Mouse (Mus musculus): ENCODE results near the gene Cog4. TPM values are rescaled to one million over a fixed set of nuclear protein-coding genes. Genes with fewer than 3 reads are reported as not detected.
"Not testable (repeated sequence)": the region's sequence is repeated elsewhere in the genome, so short reads cannot be mapped to it uniquely, and the experiment has no call there.

Gene Cog4
- total RNA-seq, 2 experiments from 2014 or later = 74.3 to 78.3 TPM

DNA sequence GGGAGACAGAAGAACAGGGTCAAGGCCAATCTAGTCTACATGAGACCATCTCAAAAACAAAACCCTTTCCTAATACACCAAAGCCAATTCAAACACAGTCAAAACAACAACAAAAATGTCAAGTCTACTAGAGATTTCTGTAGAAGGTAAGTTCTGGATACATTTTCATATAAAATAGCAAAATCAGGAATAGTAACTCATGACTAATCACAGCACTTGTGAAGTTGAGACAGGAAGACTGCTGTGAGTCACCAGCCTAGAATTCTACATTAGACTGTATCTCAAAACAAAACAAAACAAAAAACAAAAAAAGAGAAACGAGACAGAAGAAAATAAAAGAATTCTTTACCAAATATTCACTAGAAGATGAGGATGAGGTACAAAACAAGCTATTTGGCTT is 21.5 kb upstream of the Cog4 start:
- intact Hi-C loops (cut with DNase I) = no loop called here

DNA sequence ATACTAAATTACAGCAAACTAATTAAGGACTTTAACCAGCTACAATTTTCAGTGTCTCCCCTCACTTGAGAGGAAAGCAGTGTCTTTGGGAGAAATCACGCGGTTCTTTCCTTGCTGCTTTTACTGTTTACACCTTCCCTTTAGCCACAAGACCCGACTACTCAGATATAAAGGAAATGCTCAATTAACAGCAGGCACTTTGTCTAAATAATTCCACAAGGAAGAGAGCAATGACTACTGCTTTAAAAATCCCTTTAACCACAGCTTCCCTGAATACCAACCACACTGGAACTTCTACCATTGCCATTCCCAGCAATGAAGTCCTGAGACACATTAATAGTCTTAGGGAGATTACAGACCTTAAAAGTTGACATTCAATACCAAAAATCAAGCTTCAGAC is 17.9 kb upstream of the Cog4 start:
- DNase-seq = no peak
- intact Hi-C loops (cut with DNase I) = no loop called here

More for the DNA sequence above, 21.5 kb upstream of the Cog4 start:
- DNase-seq = no peak

DNA sequence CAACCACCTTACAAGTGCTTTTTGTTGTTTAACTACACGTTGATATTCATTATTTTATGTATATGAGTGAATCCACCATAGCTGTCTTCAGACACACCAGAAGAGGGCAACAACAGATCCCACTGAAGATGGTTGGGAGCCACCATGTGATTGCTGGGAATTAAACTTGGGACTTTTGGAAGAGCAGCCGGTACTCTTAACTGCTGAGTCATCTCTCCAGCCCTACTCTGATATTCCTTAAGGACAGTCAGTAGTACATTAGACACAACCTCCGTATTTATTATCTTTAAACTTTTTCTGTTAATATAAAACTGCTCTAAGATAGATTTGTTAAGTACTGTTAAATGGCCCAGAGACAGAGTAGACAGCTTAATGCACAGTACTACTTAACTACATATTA is 14.4 kb upstream of the Cog4 start:
- intact Hi-C loops (cut with DNase I) = loop anchor here (10.0 kb wide), 1 partner anchor 187 kb away; no protein-coding TSS in a partner anchor
- no peak for DNase-seq

DNA sequence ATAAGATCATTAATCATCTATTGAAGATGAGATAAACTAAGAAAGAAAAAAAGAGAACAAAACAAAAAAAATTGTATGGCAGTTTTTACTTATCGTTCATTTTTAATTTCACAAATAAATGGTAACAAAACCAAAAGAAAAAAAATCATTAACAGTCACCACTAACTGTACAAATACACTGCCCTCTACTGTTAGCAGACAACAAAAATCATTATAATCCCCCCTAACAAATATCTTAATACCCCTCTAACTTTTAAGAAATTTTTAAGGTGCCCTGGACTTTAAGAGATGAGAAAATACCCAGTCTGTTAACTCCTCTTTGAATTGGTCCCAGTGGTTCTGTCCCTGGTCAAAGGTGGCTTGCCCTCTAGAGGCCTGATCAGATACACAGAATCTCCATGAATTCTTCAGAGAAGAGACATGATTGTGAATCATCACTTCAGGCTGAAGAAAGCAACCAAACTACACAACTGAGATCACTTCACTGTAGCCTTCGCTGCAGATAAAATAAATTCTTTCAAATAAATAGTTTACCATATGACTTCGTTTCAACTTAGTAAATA is 4.3 kb upstream of the Cog4 start:
- intact Hi-C loops (cut with DNase I) = loop anchor here (2.0 kb wide), 1 partner anchor 91 kb away; no protein-coding TSS in a partner anchor
- DNase-seq = no peak

DNA sequence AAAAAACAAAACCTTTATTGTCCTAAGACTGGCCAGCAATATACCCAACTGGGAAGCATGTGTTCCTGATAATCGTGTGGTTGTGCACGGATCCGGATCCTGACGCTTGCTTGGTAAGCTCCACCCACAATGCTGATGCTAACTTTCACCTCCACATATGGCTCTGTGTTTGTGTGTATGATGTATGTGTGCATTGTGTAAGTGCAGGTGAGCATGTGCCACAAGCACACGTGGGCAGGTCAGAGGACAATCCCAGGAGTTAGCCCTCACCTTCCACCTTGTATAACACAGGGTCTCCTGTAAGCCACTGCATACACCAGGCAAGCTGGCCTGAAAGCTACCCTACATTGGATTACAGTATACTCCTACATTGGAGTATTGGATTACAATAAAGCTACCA is 3.2 kb upstream of the Cog4 start:
- DNase-seq = no peak
- intact Hi-C loops (cut with DNase I) = loop anchor here (2.0 kb wide), 1 partner anchor 92 kb away; no protein-coding TSS in a partner anchor

DNA sequence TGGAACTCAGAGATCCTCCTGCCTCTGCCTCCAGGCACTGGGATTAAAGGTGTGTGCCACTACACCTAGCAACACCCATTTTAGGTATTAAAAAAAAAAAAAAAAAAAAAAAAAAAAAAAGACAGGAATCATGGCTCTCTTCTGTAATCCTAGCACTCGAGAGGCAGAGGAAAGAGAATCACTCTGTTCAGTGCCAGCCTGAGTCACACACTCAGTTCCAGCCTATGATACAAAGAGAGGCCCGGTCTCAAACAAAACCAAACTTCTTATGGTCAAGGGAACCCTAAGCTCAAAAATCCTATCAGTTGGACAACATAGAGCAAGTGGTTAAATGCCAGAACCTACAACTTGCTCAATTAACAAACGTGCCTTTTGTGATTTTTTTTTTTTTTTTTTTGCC is 1.5 kb upstream of the Cog4 start:
- DNase-seq = no peak
- intact Hi-C loops (cut with DNase I) = loop anchor here (5.0 kb wide), 1 partner anchor 247 kb away; the partner anchor contains the start of genes Clec18a and Pdpr

DNA sequence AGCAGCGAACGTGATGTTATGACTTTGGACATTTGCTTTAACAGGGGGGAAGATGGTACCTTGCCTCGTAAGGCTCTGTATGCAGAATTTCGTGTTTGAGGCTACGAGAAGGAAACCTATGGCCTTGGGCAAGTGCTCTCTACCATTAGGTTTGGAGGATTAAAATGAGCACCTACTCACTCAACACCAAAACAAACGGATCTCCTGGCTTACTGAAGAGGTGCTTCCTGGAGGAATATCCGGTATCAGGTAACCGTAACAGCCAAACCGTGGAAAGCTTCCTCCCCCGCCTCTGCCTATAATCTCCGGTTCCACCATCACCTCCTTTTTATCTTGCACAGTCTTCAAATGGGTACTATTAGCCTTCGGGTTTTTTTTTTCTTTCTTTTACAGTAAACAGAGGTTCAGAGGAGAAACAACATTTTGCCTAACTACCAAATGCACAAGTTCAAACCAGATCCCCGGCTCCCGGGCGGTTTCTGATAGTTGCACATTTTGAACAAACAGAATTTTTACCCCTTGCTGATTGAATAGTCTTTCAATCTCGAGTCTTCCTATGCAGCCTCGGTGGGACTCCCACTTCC is 487 bp upstream of the Cog4 start:
- DNase-seq = peak in 1 of 2 experiments; percentile 3
- intact Hi-C loops (cut with DNase I) = loop anchor here (5.0 kb wide), 1 partner anchor 246 kb away; the partner anchor contains the start of genes Clec18a and Pdpr

DNA sequence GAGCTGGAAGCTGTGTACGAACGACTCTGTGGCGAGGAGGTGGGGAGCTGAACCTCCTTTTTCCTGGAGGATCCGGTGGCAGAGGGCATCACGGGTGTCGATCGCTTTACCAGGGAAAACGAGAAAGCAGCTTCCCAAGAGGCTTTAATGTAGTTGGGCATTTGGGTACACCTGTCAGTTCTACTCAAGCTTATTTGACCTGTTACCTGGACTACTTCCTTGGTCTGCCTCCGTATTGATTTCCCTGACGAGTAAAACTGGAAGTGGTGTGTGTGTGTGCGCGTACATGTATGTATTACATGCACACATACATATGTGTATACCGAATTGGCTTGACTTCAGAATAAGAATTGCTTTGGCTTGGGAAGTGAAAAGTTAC is 760 bp downstream of the Cog4 start:
- no peak for DNase-seq
- intact Hi-C loops (cut with DNase I) = loop anchor here (5.0 kb wide), 1 partner anchor 245 kb away; the partner anchor contains the start of genes Clec18a and Pdpr

DNA sequence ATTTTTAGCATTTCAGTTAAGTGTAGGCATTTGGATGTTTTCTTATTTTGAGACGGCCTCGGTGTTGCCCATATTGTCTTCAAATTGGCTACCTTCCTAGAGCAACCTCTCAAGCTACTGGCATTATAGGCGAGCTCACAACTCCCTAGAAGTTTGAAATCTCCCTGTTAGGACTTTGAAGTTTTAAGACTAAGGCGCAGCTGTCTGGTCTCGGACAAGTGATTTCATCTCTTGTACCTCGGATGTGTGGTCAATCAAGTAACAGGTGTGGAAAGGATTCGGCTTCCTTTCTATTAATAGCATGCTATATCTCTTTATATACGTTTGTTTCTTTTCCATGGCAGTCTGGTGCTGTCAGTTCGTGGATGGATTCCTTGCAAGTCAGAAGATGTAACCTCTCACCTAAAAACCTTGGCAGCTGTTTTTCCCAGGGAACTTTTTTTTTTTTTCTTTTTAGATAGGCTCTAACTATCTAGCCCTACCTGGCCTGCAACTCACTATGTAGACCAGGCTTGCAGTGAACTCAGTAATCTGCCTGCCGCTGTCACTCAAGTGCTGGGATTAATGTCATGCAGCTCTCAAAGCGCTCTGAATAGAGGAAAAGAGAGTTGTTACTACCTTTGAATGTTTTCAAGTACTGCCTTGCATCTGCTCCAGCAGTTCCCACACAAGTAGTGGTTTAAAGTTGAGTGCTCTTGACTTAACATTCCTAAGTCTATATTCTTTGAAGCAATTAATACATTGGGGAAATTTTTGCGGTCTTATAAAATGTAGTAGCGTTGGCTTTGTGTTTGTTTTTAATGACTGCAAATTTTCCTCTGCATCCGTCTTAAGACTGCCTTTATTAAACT is 1.5 kb downstream of the Cog4 start:
- intact Hi-C loops (cut with DNase I) = loop anchor here (5.0 kb wide), 1 partner anchor 244 kb away; the partner anchor contains the start of genes Clec18a and Pdpr
- no peak for DNase-seq

DNA sequence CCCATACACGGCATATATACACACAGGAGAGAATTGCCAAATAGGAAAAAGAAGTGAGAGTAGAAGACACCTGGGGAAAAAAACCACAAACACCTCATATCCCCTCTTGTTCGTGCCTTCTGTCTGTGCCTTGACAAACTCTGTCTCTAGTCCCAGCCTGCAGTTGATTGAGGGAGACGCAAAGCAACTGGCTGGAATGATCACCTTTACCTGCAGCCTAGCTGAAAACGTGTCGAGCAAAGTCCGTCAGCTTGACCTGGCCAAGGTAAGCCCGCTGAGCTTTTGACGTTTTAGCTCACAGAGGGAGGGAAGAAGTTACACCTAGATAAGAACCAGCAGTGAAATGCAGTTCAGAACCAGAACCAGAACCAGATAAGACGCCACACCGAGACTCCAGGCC is 4.8 kb downstream of the Cog4 start:
- intact Hi-C loops (cut with DNase I) = no loop called here
- DNase-seq = no peak

DNA sequence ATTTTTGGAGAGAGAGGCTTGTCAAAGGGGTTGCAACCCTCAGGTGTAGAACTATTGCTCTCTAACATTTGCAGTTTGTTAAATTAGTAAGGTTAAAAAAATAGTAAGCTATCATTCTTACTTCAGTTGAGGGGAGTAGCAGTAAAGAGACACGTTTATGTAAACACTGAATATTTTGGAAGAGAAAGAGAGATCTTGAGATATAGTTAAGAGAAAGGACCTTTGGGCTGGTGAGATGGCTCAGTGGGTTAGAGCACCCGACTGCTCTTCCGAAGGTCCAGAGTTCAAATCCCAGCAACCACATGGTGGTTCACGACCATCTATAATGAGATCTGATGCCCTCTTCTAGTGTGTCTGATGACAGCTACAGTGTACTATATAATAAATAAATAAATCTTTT is 9.7 kb downstream of the Cog4 start:
- DNase-seq; intact Hi-C loops (cut with DNase I): not testable (repeated sequence)

DNA sequence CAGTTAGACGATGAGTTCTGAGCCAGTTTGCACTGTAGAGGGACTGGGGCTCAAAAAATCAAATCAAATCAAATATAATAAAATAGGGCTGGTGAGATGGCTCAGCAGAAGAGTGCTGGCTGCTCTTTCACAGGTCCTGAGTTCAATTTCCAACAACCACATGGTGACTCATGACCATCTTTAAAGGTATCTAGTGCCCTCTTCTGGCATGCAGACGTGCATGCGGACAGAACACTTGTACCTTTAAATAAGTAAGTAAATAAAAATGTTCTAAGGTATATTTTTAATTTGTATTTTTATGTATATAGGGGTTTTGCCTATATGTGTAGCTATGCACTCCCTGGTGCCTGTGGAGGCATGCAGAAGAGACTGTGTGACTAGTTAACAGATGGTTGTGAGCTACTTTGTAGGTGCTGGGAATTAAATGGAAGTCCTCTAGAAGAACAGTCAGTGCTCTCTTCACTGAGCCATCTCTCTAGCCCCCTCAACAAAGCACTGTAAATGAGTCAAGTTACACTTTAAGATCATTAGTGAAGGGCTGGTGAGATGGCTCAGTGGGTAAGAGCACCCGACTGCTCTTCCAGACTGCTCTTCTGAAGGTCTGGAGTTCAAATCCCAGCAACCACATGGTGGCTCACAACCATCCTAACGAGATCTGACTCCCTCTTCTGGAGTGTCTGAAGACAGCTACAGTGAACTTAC is 10.5 kb downstream of the Cog4 start:
- no peak for DNase-seq
- intact Hi-C loops (cut with DNase I) = no loop called here

DNA sequence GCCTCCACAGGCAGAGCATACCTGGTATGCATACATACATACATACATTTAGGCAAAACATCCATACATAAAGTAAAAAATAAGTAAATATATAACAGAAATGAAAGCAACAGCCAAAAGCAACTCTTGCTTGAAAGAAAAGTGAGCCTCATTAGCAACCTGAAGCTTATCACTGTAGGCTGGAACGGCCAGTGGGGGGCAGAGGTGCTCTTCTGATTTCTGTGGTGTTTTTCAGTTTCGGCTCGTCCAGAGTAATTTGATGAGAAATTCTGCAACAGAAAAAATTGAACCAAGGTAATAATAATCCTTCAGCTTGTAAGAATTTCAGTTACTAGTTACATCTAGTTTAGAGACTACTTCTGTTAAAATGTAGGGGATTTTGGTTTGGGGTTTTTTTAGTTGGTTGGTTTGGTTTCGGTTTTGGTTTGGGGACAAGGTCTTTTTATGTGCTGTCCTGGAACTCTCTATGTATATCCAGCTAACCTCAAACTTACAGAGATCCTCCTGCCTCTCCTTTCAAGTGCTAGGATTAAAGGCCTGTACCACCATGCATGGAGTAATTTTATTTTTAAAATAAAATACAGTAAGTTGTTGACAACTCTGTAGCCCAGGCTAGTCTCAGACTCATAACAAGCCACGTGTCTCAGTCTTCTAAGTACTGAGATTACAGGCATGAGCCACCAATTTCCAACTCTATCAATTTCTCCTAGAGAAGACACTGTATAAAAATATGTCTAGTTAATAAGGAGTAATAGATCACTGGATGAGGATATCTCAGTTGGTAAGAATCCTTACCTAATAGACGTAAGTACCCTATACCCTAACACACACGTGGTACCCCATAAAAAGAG is 13.5 kb downstream of the Cog4 start:
- DNase-seq = no peak
- intact Hi-C loops (cut with DNase I) = no loop called here

DNA sequence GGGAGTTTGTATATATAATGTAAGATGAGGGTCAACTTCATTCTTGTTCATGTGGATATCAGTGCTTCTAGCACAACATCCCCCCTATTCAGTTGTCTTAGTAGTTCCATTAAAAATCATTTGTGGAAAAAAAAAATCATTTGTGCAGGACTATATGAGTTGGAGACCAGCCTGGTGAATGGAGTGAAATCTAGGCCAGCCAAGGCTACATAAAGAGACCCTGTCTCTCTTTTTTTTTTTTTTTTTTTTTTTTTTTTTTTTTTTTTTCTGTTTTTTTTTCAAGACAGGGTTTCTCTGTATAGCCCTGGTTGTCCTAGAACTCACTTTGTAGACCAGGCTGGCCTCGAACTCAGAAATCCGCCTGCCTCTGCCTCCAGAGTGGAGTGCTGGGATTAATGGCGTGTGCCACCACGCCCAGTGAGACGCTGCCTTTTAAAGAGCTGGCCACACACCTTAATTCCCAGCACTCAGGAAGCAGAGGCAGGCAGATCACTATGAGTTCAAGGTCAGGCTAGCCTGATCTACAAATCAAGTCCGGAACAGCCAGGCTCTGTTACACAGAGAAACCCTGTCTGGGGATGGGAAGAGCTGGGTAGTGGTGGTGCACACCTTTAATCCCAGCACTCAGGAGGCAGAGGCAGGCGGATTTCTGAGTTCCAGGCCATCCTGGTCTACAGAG is 15.1 kb downstream of the Cog4 start:
- intact Hi-C loops (cut with DNase I); DNase-seq: not testable (repeated sequence)

DNA sequence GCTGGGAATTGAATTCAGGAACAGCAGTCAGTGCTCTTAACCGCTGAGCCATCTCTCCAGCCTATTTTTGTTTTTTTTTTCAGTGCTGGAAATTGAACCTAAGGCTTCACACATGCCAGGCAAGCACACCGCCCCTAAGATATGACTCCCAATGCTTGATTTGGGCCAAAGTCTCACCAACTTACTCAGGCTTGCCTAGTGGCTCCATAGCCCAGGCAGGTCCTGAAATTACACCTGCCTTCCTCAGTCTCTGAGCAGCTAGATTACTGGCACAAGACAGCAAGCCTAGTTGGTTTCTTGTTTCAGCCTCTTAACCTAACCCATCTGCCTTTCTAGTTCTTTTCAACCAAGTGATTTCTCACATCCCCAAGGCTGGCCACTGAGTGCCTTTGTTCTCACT is 24.1 kb downstream of the Cog4 start:
- intact Hi-C loops (cut with DNase I) = no loop called here
- DNase-seq = no peak

DNA sequence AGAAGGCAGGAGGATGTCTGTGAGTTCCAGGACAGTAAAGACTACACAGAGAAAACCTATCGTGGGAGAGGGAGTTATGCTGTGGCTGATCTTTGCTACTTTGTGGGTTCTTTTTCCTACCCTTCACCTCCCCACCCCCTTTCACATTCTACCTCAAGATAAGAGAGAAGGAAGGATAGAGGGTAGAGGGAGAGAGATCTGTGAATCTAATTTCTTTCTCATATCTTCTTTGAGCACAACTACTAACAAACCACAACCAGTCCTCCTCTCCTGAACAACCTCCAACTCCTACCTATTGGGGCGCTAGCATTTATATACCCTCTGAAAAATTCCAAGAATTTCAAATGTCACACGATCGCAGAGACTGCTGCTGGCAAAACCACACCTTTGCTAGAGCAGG is 31.5 kb downstream of the Cog4 start:
- intact Hi-C loops (cut with DNase I) = no loop called here

DNA sequence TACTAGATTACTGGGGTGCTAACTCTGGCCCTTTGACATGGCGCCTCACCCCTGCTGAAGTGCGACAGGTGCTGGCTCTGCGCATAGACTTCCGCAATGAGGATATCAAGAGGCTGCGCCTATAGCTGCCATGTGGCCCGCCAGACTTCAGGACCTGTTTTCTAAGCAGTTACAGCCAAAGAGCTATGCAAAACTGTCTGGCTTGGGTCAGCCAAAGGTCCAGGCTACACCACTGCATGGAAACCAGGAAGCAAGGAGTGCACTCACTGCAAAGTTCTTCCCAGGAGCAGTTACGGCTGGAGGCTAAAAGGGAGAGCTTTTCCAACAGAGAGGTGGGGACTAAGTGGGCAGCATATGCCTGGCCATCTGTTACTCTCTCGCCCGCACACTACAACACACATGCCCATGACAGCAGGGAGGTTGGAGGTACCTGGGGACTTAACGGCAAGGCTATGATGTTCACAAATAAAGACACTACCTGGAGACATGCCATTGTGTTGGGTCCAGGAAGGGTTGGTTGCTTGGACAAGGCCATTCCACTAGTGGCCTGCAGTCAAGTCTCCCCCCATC is 35.4 kb downstream of the Cog4 start:
- intact Hi-C loops (cut with DNase I) = no loop called here
- DNase-seq = no peak

More for the DNA sequence above, 31.5 kb downstream of the Cog4 start:
- DNase-seq = no peak

DNA sequence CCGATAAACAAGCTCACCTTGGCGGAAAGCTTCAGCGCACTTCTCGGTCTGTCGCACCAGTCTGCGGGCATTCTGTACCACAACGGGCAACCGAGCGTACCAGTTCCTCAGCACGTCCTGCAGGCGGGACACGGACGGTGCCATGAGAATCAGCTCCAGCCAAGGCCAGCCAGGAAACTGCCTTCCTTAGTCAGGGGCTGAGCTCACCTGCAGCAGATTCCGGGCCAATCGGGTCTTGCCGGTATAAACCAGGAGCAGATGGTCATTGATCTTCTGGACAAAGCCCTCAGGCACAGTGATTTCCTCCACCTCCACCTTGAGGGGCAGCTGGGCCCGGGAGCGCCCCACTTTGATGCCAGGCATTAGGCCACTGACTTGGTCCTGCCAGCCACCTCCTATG is 37.4 kb downstream of the Cog4 start:
- intact Hi-C loops (cut with DNase I) = no loop called here
- no peak for DNase-seq

DNA sequence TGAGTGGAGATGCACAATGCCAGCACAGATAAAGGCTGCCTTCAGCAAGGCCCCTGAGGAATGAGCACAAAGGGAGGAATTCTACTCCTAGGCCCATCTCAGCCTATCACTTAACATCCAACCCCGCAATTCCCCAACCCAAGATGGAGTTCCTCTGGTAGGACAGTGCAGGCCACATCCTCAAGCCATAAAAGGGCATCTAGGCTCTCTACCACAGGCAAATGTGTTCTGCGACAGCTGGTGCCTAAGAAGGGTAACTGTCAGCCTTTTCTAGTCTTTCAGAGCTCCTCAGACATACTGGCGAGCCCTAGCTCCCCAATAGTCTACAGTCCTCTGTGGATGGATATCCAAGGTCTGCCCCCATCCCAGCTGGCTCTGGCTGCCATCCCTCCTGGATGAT is 40.2 kb downstream of the Cog4 start:
- intact Hi-C loops (cut with DNase I) = no loop called here
- no peak for DNase-seq

Measured in heart, postnatal 36 days (tissue).